Mouse (Mus musculus): ENCODE data around the gene Akap2.

GRCm38 (mm10) chr4:57703574-57704470 lies 13.6 kb upstream of the Akap2 start:
- TF ChIP-seq CTCF (IDR thresholded peaks at IDR 0.05; ENCODE audit: extremely low read depth, insufficient read depth, low read length), result no peak
- no peak for TF ChIP-seq POLR2A (IDR thresholded peaks at IDR 0.05; ENCODE audit: extremely low read depth, insufficient read depth, low read length)

All from cortical plate, adult 2 months (tissue).